Mouse (Mus musculus): Measurements from ENCODE around the gene Rragc. TPM values are rescaled to one million over a fixed set of nuclear protein-coding genes. Genes with fewer than 3 reads are reported as not detected.

Gene Rragc
- total and polyA plus RNA-seq, 3 experiments: 24.2 to 141 (median 50.1) TPM

DNA sequence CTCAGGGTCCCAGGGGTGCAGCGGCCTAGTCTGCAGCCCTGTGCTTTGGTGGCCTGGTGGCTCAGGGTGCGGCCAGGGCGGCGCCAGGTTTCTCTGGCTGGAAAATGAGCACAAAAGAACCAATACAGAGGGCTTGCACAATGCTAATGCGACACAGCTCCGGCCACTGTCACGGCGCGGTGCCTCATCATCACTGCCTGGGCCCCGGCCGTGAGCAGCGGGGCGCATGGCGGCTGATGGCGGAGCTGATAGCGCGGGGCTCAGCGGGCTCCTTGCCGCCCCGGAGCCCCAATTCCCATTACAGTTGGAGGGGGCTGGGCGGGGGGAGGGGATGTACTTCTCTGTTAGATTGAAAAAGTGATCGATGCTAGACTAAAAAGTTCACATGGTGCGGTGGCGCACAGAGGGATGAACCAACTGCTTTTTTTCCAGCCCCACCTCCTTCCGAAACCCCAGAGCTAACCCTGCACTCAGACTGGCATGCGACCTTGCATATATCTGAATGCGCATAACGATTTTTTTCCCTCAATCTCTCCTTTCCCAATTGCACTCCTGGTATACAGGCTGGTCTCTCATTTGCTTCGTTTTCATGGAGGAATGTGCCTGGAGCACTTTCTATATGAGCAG lies 55.3 kb downstream of the Rragc start:
- no peaks in the 10 kb centered on the region; the same call in 1 of the 2 replicates for H3K27me3 ChIP-seq (ENCODE audit: insufficient read depth, low read length)
- no peaks in the 10 kb centered on the region for H3K36me3 ChIP-seq (replicated peaks)
- no peak overlapping the region for H3K4me3 ChIP-seq (ENCODE audit: low read depth, low read length)
- no peaks in the 10 kb centered on the region for H3K4me1 ChIP-seq (ENCODE audit: insufficient read depth, low read depth, low read length)
- no peak for TF ChIP-seq GATA1 (IDR thresholded peaks at IDR 0.05; ENCODE audit: borderline replicate concordance, low read length)
- TF ChIP-seq CTCF (IDR thresholded peaks at IDR 0.05; ENCODE audit: low read depth, low read length): no peak
- TF ChIP-seq GATA2 (IDR thresholded peaks at IDR 0.05; ENCODE audit: borderline replicate concordance, low read depth, low read length): no peak
- no peak for TF ChIP-seq POLR2AphosphoS5 (IDR thresholded peaks at IDR 0.05; ENCODE audit: insufficient replicate concordance, low read depth, low read length)
- ATAC-seq (ENCODE audit: extremely low read depth, insufficient number of reproducible peaks, low FRiP score, poor library complexity, severe bottlenecking) (no peak), DNase-seq (ENCODE audit: low spot score) (no peak)
- no peaks in the 10 kb centered on the region for H3K9me3 ChIP-seq (replicated peaks)

DNA sequence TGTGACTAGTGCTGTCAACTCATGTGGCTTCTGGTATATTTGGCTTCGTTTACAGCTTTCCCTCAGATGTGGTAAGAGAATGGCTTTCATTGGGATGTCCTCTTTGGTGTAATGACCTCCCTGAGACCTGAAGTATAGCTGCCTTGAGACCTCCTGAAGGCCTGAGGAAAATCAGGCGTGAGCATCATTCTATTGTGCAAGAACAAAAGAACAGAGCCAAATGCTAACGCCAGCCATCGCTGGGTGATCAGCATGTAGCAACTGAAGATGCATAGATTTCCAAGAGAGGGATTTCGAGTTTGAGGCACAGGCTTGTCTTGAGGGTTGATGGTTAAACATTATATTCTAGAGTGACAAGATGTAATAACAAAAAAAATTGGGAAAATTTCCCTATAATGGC lies 64.9 kb downstream of the Rragc start:
- Histone ChIP-seq H3K4me3 (ENCODE audit: low read depth, low read length) (no peak overlapping the region), H3K9me3 (replicated peaks) (no peaks in the 10 kb centered on the region), H3K27me3 (ENCODE audit: insufficient read depth, low read length) (peaks cover 3% of the 10 kb centered on the region; the same call in 1 of the 2 replicates), H3K4me1 (ENCODE audit: insufficient read depth, low read depth, low read length) (peaks cover 8% of the 10 kb centered on the region), H3K36me3 (replicated peaks) (no peaks in the 10 kb centered on the region)
- ATAC-seq (ENCODE audit: extremely low read depth, insufficient number of reproducible peaks, low FRiP score, poor library complexity, severe bottlenecking) (no peak), DNase-seq (ENCODE audit: low spot score) (no peak)
- TF ChIP-seq TAL1 (conservative IDR thresholded peaks at IDR 0.05; ENCODE audit: low read depth, low read length) (no peak), POLR2AphosphoS5 (IDR thresholded peaks at IDR 0.05; ENCODE audit: insufficient replicate concordance, low read depth, low read length) (no peak), CTCF (IDR thresholded peaks at IDR 0.05; ENCODE audit: low read depth, low read length) (no peak), GATA1 (IDR thresholded peaks at IDR 0.05; ENCODE audit: borderline replicate concordance, low read length) (no peak), GATA2 (IDR thresholded peaks at IDR 0.05; ENCODE audit: borderline replicate concordance, low read depth, low read length) (no peak)

Other genes starting within 250 kb of the Rragc start
- gene Macf1, start 233.1 kb upstream of the Rragc start, total RNA-seq (2014; fragmentation: Nextera tagmentation): 169 and 174 TPM in 2 replicates
- 116 and 129 TPM in 2 replicates for gene Macf1, start 233.1 kb upstream of the Rragc start, total RNA-seq (2017)
- gene Macf1, start 233.1 kb upstream of the Rragc start, polyA plus RNA-seq (2012): 33.7 and 39.3 TPM in 2 replicates
- gene Ndufs5, start 199.2 kb upstream of the Rragc start, total RNA-seq (2014; fragmentation: Nextera tagmentation): 5.8 and 6.6 TPM in 2 replicates
- 80.6 and 87.6 TPM in 2 replicates for gene Ndufs5, start 199.2 kb upstream of the Rragc start, total RNA-seq (2017)
- gene Ndufs5, start 199.2 kb upstream of the Rragc start, polyA plus RNA-seq (2012): 52.2 and 74.9 TPM in 2 replicates
- gene Akirin1, start 167.1 kb upstream of the Rragc start, total RNA-seq (2014; fragmentation: Nextera tagmentation): 67.6 and 70.1 TPM in 2 replicates
- gene Akirin1, start 167.1 kb upstream of the Rragc start, total RNA-seq (2017): 61.8 and 68.4 TPM in 2 replicates
- 179 and 257 TPM in 2 replicates for gene Akirin1, start 167.1 kb upstream of the Rragc start, polyA plus RNA-seq (2012)
- not detected in 2 replicates for gene Rhbdl2, start 129.6 kb upstream of the Rragc start, total RNA-seq (2014; fragmentation: Nextera tagmentation)
- 0.11 TPM in 1 of 2 replicates, not detected in the other for gene Rhbdl2, start 129.6 kb upstream of the Rragc start, total RNA-seq (2017)
- gene Rhbdl2, start 129.6 kb upstream of the Rragc start, polyA plus RNA-seq (2012): not detected in 2 replicates
- not detected in 2 replicates for gene 4933427I04Rik, start 57.8 kb upstream of the Rragc start, total RNA-seq (2014; fragmentation: Nextera tagmentation)
- 0.17 and 0.22 TPM in 2 replicates for gene 4933427I04Rik, start 57.8 kb upstream of the Rragc start, total RNA-seq (2017)
- gene 4933427I04Rik, start 57.8 kb upstream of the Rragc start, polyA plus RNA-seq (2012): not detected in 2 replicates
- gene Mycbp, start 12.6 kb upstream of the Rragc start, total RNA-seq (2014; fragmentation: Nextera tagmentation): 24.6 and 28.1 TPM in 2 replicates
- 26.6 and 27.2 TPM in 2 replicates for gene Mycbp, start 12.6 kb upstream of the Rragc start, total RNA-seq (2017)
- 14.5 and 47.3 TPM in 2 replicates for gene Mycbp, start 12.6 kb upstream of the Rragc start, polyA plus RNA-seq (2012)
- gene 4930535I16Rik, start 576 bp downstream of the Rragc start, total RNA-seq (2014; fragmentation: Nextera tagmentation): not detected in 2 replicates
- gene 4930535I16Rik, start 576 bp downstream of the Rragc start, total RNA-seq (2017): not detected in 2 replicates
- gene 4930535I16Rik, start 576 bp downstream of the Rragc start, polyA plus RNA-seq (2012): 0.20 TPM in 1 of 2 replicates, not detected in the other

All from G1E (cell line).